Mouse (Mus musculus) kidney, postnatal 4 days (tissue): ENCODE measurements around the gene Kcna3.

Experiments used
- DNase-seq, 2 experiments: peaks; one replicate each; pipeline ENCODE4 v3.0.0; 2021; ENCODE audit warnings: mixed read lengths in 2 of 2

Kcna3 gene

GRCm38 (mm10) chr3:107035521-107036457 is at the start of gene Kcna3:
Kcna3 (plus strand) TSS chr3:107036169.
- peak; percentile 79 to 86 for DNase-seq

- no peak for DNase-seq
Measured at GRCm38 (mm10) chr3:106991334-106991733, 44.6 kb upstream of the Kcna3 start.

- no peak for DNase-seq
Measured at GRCm38 (mm10) chr3:106995347-106995746, 40.6 kb upstream of the Kcna3 start.

- DNase-seq: no peak
Measured at GRCm38 (mm10) chr3:106996186-106996585, 39.8 kb upstream of the Kcna3 start.

- DNase-seq: no peak
Measured at GRCm38 (mm10) chr3:106998370-106998769, 37.6 kb upstream of the Kcna3 start.

- DNase-seq: no peak
Measured at GRCm38 (mm10) chr3:107000165-107000564, 35.8 kb upstream of the Kcna3 start.

GRCm38 (mm10) chr3:107002249-107003123 is 33.5 kb upstream of the Kcna3 start:
- no peak for DNase-seq

- no peak for DNase-seq
Measured at GRCm38 (mm10) chr3:107009329-107010076, 26.5 kb upstream of the Kcna3 start.

- no peak for DNase-seq
Measured at GRCm38 (mm10) chr3:107018286-107018685, 17.7 kb upstream of the Kcna3 start.

GRCm38 (mm10) chr3:107031547-107031946 is 4.4 kb upstream of the Kcna3 start:
- DNase-seq: no peak

GRCm38 (mm10) chr3:107034776-107035175 is 1.2 kb upstream of the Kcna3 start:
- no peak for DNase-seq

- peak in 1 of 2 experiments; percentile 32 for DNase-seq
Measured at GRCm38 (mm10) chr3:107036458-107037039, 580 bp downstream of the Kcna3 start.

GRCm38 (mm10) chr3:107037105-107037504 is 1.1 kb downstream of the Kcna3 start:
- DNase-seq: no peak

GRCm38 (mm10) chr3:107037536-107038155 is 1.7 kb downstream of the Kcna3 start:
- no peak for DNase-seq

GRCm38 (mm10) chr3:107038156-107038536 is 2.2 kb downstream of the Kcna3 start:
- DNase-seq: no peak

GRCm38 (mm10) chr3:107038661-107039223 is 2.8 kb downstream of the Kcna3 start:
- DNase-seq: no peak

GRCm38 (mm10) chr3:107039306-107039705 is 3.3 kb downstream of the Kcna3 start:
- DNase-seq: no peak

GRCm38 (mm10) chr3:107040408-107040807 is 4.4 kb downstream of the Kcna3 start:
- DNase-seq: no peak

- no peak for DNase-seq
Measured at GRCm38 (mm10) chr3:107041718-107042117, 5.7 kb downstream of the Kcna3 start.

GRCm38 (mm10) chr3:107061468-107061867 is 25.5 kb downstream of the Kcna3 start:
- no peak for DNase-seq

GRCm38 (mm10) chr3:107062771-107063170 is 26.8 kb downstream of the Kcna3 start:
- DNase-seq: no peak
